Mouse (Mus musculus) forebrain, embryonic 14.5 days (tissue): ENCODE measurements around the gene Abcc4. TPM values are rescaled to one million over a fixed set of nuclear protein-coding genes. Genes with fewer than 3 reads are reported as not detected.

Experiments used
- ATAC-seq: fragments of 200-750 bp; cut with Nextera tagmentation; 2 replicates; pipeline ENCODE4 v1.8.0; 2017; ENCODE audit warnings: mild to moderate bottlenecking, moderate library complexity
- DNase-seq: peaks from one replicate; pipeline ENCODE4 v3.0.0-alpha.2; 2015; ENCODE audit warnings: low spot score
- H3K27ac ChIP-seq: fragments of 300-500 bp; sonication (generic); 2 replicates; pipeline ENCODE4 v1.5.1; 2014; ENCODE audit warnings: low read depth, mild to moderate bottlenecking, control low read depth, low read length, moderate library complexity
- H3K27me3 ChIP-seq: fragments of 300-500 bp; sonication (generic); replicated peaks from 2 replicates; pipeline ENCODE4 v1.6.1; 2014; ENCODE audit warnings: low read length, control low read depth, mixed read lengths; ENCODE audit not compliant: control insufficient read depth, insufficient read depth
- H3K36me3 ChIP-seq: fragments of 300-500 bp; sonication (generic); 2 replicates; pipeline ENCODE4 v1.6.1; 2014; ENCODE audit warnings: low read length, control low read depth; ENCODE audit not compliant: control insufficient read depth, insufficient read depth
- H3K4me1 ChIP-seq: fragments of 300-500 bp; sonication (generic); 2 replicates; pipeline ENCODE4 v1.6.1; 2014; ENCODE audit warnings: antibody characterized with exemption, low read length, control low read depth; ENCODE audit not compliant: control insufficient read depth, insufficient read depth
- H3K4me2 ChIP-seq: fragments of 300-500 bp; sonication (generic); 2 replicates; pipeline ENCODE4 v1.6.1; 2014; ENCODE audit warnings: mild to moderate bottlenecking, control low read depth, low read length
- H3K4me3 ChIP-seq: fragments of 300-500 bp; sonication (generic); 2 replicates; pipeline ENCODE4 v1.5.1; 2014; ENCODE audit warnings: low read depth, low read length, control low read depth
- H3K9ac ChIP-seq: fragments of 300-500 bp; sonication (generic); 2 replicates; pipeline ENCODE4 v1.6.1; 2014; ENCODE audit warnings: mild to moderate bottlenecking, low read length, control low read depth, moderate library complexity
- H3K9me3 ChIP-seq: fragments of 300-500 bp; sonication (generic); replicated peaks from 2 replicates; pipeline ENCODE4 v1.6.1; 2016; ENCODE audit warnings: low read length, control low read depth, mixed read lengths; ENCODE audit not compliant: control insufficient read depth
- WGBS: fragments of 180-500 bp; shearing (Covaris S2); extraction: QIAGEN DNeasy Blood & Tissue Kit; methylation state at CpG from one replicate; pipeline ENCODE4 v1.1.7; 2014; 5-methylcytosine and 5-hydroxymethylcytosine counted together
- polyA plus RNA-seq: library from polyadenylated mRNA; unstranded; fragments of >200 nt; fragmentation: Nextera tagmentation; extraction: Ambion mirVana; gene quantifications from 2 replicates; pipeline ENCODE4 v1.2.1, GENCODE M21; 2014

The Abcc4 gene
- polyA plus RNA-seq, 1 experiment from 2014 or later, result 1.0 TPM

DNA sequence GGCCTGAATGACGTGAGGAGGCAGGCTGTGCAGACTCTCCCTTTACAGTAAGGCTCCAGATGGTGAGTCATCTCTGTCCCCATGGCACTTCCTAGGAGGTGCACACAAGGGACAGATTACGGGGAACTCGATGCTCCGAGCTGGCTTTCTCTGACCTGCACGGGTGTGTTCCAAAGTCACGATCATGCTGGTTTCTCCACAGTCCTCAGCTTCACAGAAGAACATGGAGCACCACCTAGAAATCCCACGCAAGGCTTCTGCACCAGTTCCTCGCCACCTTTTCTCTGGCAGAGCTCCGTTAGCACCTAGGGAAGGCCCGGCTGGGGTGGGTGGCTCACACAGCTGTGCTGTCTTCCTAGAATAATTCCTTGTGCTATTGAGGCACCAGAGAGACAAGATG is 43.9 kb downstream of the Abcc4 start:
- no peaks in the 10 kb centered on the region for H3K4me1 ChIP-seq
- H3K9me3 ChIP-seq, result no peaks in the 10 kb centered on the region
- H3K27ac ChIP-seq, result no peak overlapping the region
- 90% methylated on average over 10 of the region's 10 CpGs for WGBS
- no peaks in the 10 kb centered on the region for H3K36me3 ChIP-seq
- DNase-seq (no peak), ATAC-seq (no peak)
- no peak overlapping the region for H3K9ac ChIP-seq
- no peak overlapping the region for H3K4me3 ChIP-seq
- no peaks in the 10 kb centered on the region for H3K27me3 ChIP-seq
- H3K4me2 ChIP-seq, result no peak overlapping the region

GRCm38 (mm10) chr14:118659230-118659629 is 46.8 kb downstream of the Abcc4 start:
- Histone ChIP-seq H3K9ac (no peak overlapping the region), H3K4me1 (no peaks in the 10 kb centered on the region), H3K27me3 (no peaks in the 10 kb centered on the region), H3K9me3 (no peaks in the 10 kb centered on the region), H3K4me2 (no peak overlapping the region), H3K36me3 (no peaks in the 10 kb centered on the region), H3K4me3 (no peak overlapping the region), H3K27ac (no peak overlapping the region)
- no peak for DNase-seq
- no peak for ATAC-seq

GRCm38 (mm10) chr14:118658328-118658692 is 47.7 kb downstream of the Abcc4 start:
- H3K9ac ChIP-seq, result no peak overlapping the region
- no peak for ATAC-seq
- H3K36me3 ChIP-seq, result no peaks in the 10 kb centered on the region
- no peak overlapping the region for H3K4me2 ChIP-seq
- no peaks in the 10 kb centered on the region for H3K27me3 ChIP-seq
- DNase-seq, result no peak
- H3K9me3 ChIP-seq, result no peaks in the 10 kb centered on the region
- H3K27ac ChIP-seq, result no peak overlapping the region
- 80% methylated on average over 8 of the region's 8 CpGs for WGBS
- H3K4me1 ChIP-seq, result no peaks in the 10 kb centered on the region
- no peak overlapping the region for H3K4me3 ChIP-seq

DNA sequence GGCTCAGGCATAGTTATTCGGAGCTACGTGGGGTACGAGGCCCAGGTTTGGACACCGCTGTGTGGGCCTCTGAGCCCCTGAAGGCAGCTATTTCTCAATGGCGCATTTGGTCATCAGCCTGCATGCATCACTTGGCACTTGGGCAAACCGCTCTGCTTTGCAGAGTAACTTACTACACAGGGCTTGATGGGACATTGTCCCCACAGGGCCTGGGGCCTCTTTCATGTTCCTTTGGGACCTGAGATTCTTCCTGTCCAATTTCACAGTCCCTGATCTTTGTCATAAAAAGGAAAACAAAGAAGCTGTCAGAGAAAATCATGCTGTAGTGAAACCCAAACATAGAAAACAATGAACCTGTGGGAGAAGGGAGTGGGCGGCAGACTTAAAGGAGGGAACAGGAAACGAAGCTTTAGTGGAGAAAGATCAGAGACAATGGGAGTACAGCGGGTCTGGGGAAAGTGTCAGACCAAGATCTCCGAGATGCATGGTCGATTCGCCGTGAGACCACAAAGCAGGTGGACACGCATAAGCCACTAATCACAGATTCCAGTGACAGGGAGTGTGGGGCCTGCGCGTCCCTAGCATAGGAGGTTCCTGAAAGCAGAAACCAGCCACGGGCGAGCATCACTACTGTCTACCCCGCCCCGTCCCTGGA is 48.2 kb downstream of the Abcc4 start:
- WGBS, result 57% methylated on average over 20 of the region's 20 CpGs
- no peaks in the 10 kb centered on the region for H3K9me3 ChIP-seq
- no peak overlapping the region for H3K9ac ChIP-seq
- no peak overlapping the region for H3K4me2 ChIP-seq
- H3K36me3 ChIP-seq, result no peaks in the 10 kb centered on the region
- DNase-seq, result no peak
- H3K27ac ChIP-seq, result no peak overlapping the region
- H3K27me3 ChIP-seq, result no peaks in the 10 kb centered on the region
- no peaks in the 10 kb centered on the region for H3K4me1 ChIP-seq
- ATAC-seq, result no peak
- no peak overlapping the region for H3K4me3 ChIP-seq

- DNase-seq (no peak), ATAC-seq (no peak)
- H3K4me2 ChIP-seq, result no peak overlapping the region
- no peak overlapping the region for H3K4me3 ChIP-seq
- H3K9ac ChIP-seq, result no peak overlapping the region
- no peaks in the 10 kb centered on the region for H3K36me3 ChIP-seq
- H3K27ac ChIP-seq, result no peak overlapping the region
- H3K9me3 ChIP-seq, result no peaks in the 10 kb centered on the region
- WGBS, result 49% methylated on average over 4 of the region's 4 CpGs
- H3K27me3 ChIP-seq, result no peaks in the 10 kb centered on the region
- H3K4me1 ChIP-seq, result no peaks in the 10 kb centered on the region
These were observed 48.8 kb downstream of the Abcc4 start for GRCm38 (mm10) chr14:118657206-118657605.

DNA sequence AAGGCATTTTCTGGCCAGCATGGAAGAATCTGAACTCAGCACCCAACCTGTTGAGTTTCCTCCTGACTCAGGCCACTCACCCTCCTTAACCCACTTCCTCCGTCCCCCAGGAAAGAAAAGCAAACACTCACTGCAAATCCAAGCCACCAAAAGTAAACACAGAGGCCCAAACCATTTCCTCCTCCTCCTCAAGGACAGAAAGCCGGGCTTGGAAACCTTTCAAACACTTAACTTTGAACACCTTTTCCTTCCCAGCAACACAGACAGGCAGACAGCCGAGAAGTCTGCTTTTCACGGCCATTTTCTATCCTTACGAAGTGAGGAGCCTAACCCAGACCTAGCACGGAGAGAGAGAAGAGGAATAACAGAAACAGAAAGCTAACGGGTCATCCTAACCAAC is 50.0 kb downstream of the Abcc4 start:
- Histone ChIP-seq H3K4me3 (no peak overlapping the region), H3K27ac (no peak overlapping the region), H3K36me3 (no peaks in the 10 kb centered on the region), H3K4me2 (no peak overlapping the region), H3K9me3 (no peaks in the 10 kb centered on the region), H3K27me3 (no peaks in the 10 kb centered on the region), H3K9ac (no peak overlapping the region), H3K4me1 (no peaks in the 10 kb centered on the region)
- ATAC-seq (no peak), DNase-seq (no peak)
- WGBS, result 86% methylated on average over 7 of the region's 7 CpGs

DNA sequence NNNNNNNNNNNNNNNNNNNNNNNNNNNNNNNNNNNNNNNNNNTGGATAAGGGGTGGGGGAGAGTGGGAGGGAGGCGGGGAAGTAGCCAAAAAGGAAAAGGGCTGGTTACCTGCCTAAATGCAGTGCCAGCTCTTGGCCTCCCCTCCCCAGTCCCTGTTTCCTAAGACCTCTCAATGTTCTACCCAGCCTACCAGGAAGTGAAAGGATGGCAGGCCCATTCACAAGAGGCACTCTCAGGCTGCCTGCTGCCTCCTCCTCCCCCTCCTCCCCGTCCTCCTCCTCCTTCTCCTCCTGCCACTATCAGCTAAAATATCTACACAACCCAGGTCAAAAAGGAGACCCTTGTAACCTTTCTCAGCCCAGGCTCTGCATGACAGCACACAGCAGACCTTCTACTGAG is 51.1 kb downstream of the Abcc4 start:
- no peak for ATAC-seq
- WGBS, result 63% methylated on average over 2 of the region's 2 CpGs
- Histone ChIP-seq H3K4me2 (no peak overlapping the region), H3K4me1 (no peaks in the 10 kb centered on the region), H3K27ac (no peak overlapping the region), H3K9ac (no peak overlapping the region), H3K27me3 (no peaks in the 10 kb centered on the region), H3K9me3 (no peaks in the 10 kb centered on the region), H3K4me3 (no peak overlapping the region), H3K36me3 (no peaks in the 10 kb centered on the region)
- no peak for DNase-seq

DNA sequence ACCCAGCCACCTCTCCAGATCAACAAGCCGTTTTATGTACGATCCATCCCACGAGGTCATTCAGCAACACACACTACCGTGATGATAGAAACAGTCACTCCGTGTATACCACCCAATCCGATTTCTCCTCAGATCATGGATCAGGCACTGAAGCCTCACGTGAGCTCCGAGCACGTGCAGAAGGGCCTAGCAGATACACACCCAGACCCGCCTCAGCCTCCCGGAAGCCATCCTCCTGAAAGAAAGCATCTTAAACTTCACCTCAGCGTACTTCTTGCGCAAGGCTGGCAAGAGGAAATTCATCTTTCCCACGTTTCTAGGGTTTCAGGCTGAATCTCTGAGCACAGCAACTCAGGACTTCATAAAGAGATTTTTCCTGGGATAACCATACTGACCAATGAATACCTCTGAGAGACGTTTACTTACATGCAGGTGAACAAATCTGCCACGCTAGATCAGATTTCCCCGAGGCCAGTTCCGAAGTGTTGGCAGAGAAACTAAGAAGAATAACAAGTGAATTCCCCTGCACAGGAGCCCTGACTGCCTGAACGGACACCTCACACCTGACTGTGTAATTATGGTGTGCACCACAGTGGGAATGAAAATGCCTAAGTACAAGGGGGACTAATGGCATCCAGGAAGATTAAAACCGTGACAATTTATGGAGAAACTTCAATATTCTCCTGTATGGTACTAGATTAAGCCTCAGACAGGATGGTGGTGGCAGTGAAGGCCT is 54.1 kb downstream of the Abcc4 start:
- Histone ChIP-seq H3K27ac (no peak overlapping the region), H3K4me2 (no peak overlapping the region), H3K9me3 (no peaks in the 10 kb centered on the region), H3K4me1 (no peaks in the 10 kb centered on the region), H3K4me3 (no peak overlapping the region), H3K27me3 (no peaks in the 10 kb centered on the region), H3K36me3 (no peaks in the 10 kb centered on the region), H3K9ac (no peak overlapping the region)
- WGBS, result 92% methylated on average over 20 of the region's 20 CpGs
- ATAC-seq (no peak), DNase-seq (no peak)

GRCm38 (mm10) chr14:118649895-118650256 is 56.1 kb downstream of the Abcc4 start:
- no peak overlapping the region for H3K4me2 ChIP-seq
- DNase-seq, result no peak
- H3K4me3 ChIP-seq, result no peak overlapping the region
- no peaks in the 10 kb centered on the region for H3K36me3 ChIP-seq
- H3K9ac ChIP-seq, result no peak overlapping the region
- H3K27me3 ChIP-seq, result no peaks in the 10 kb centered on the region
- 91% methylated on average over 2 of the region's 2 CpGs for WGBS
- H3K4me1 ChIP-seq, result no peaks in the 10 kb centered on the region
- ATAC-seq, result no peak
- H3K27ac ChIP-seq, result no peak overlapping the region
- H3K9me3 ChIP-seq, result no peaks in the 10 kb centered on the region
